Mouse (Mus musculus) WW6 (cell line): ENCODE results near the gene Tmem151b.

Source experiments
- DNase-seq: peaks from one replicate; pipeline ENCODE4 v3.0.0-alpha.2; 2013; ENCODE audit warnings: low read depth, low spot score

Gene Tmem151b

GRCm38 (mm10) chr17:45545278-45545961 is 4.1 kb downstream of the Tmem151b start:
- DNase-seq = no peak

GRCm38 (mm10) chr17:45544873-45545277 is 4.6 kb downstream of the Tmem151b start:
- DNase-seq = no peak

- no peak for DNase-seq
These were observed 5.2 kb downstream of the Tmem151b start for GRCm38 (mm10) chr17:45544001-45544872.

GRCm38 (mm10) chr17:45543115-45543514 is 6.4 kb downstream of the Tmem151b start:
- DNase-seq = no peak

GRCm38 (mm10) chr17:45542705-45543104 is 6.8 kb downstream of the Tmem151b start:
- DNase-seq = no peak

GRCm38 (mm10) chr17:45542129-45542528 is 7.3 kb downstream of the Tmem151b start:
- no peak for DNase-seq

- DNase-seq = no peak
These were observed 9.8 kb downstream of the Tmem151b start for GRCm38 (mm10) chr17:45539664-45540063.

GRCm38 (mm10) chr17:45538394-45538793 is 11.1 kb downstream of the Tmem151b start:
- no peak for DNase-seq

- no peak for DNase-seq
These were observed 13.2 kb downstream of the Tmem151b start for GRCm38 (mm10) chr17:45536264-45536663.

- no peak for DNase-seq
These were observed 16.6 kb downstream of the Tmem151b start for GRCm38 (mm10) chr17:45532896-45533295.

- no peak for DNase-seq
These were observed 19.1 kb downstream of the Tmem151b start for GRCm38 (mm10) chr17:45530346-45530782.

GRCm38 (mm10) chr17:45526571-45526970 is 22.9 kb downstream of the Tmem151b start:
- DNase-seq = no peak

GRCm38 (mm10) chr17:45524961-45525360 is 24.5 kb downstream of the Tmem151b start:
- DNase-seq = no peak

- no peak for DNase-seq
These were observed 26.2 kb downstream of the Tmem151b start, which contains the start of gene Tcte1 for GRCm38 (mm10) chr17:45523263-45523662. Gene Tcte1 (plus strand): TSS chr17:45523434.

- DNase-seq = no peak
These were observed 29.3 kb downstream of the Tmem151b start for GRCm38 (mm10) chr17:45520136-45520535.

GRCm38 (mm10) chr17:45518766-45519475 is 30.6 kb downstream of the Tmem151b start:
- no peak for DNase-seq

GRCm38 (mm10) chr17:45517549-45518215 is 31.8 kb downstream of the Tmem151b start:
- DNase-seq = no peak

GRCm38 (mm10) chr17:45517135-45517534 is 32.3 kb downstream of the Tmem151b start:
- no peak for DNase-seq

GRCm38 (mm10) chr17:45516488-45516887 is 33.0 kb downstream of the Tmem151b start:
- DNase-seq = peak; percentile 61

- no peak for DNase-seq
These were observed 33.7 kb downstream of the Tmem151b start for GRCm38 (mm10) chr17:45515806-45516205.

- no peak for DNase-seq
These were observed 34.2 kb downstream of the Tmem151b start for GRCm38 (mm10) chr17:45515204-45515726.
